Mouse (Mus musculus): ENCODE results near the gene Olfr213. TPM values are rescaled to one million over a fixed set of nuclear protein-coding genes. Genes with fewer than 3 reads are reported as not detected.
A peak's percentile ranks its signal among the peaks of the same experiment; 100 is the strongest.

The Olfr213 gene
- polyA plus RNA-seq, 2 experiments, result not detected

- H3K36me3 ChIP-seq (replicated peaks; ENCODE audit: control insufficient read depth, insufficient read depth, low read depth), result no peaks in the 10 kb centered on the region
- peak; percentile 17 to 27 (median 26) for DNase-seq (ENCODE audit: low read depth in 3 of 3, low spot score in 3 of 3)
- H3K4me1 ChIP-seq (replicated peaks; ENCODE audit: control insufficient read depth in 2 of 2, insufficient read depth in 2 of 2, low read length in 1 of 2), result no peaks in the 10 kb centered on the region
- WGBS (ENCODE audit: insufficient replicate concordance), result 21% methylated on average over 3 of the region's 3 CpGs
- no peak overlapping the region for H3K9ac ChIP-seq (replicated peaks)
- H3K4me3 ChIP-seq (ENCODE audit: insufficient read depth in 1 of 2, low read depth in 2 of 2, low read length in 2 of 2), result no peak overlapping the region
- TF ChIP-seq CTCF (IDR thresholded peaks at IDR 0.05; ENCODE audit: low read depth) (peak; percentile 70), EP300 (IDR thresholded peaks at IDR 0.05; ENCODE audit: low read depth) (no peak)
- no peak overlapping the region for H3K4me2 ChIP-seq (ENCODE audit: low read depth)
- no peak overlapping the region for H3K27ac ChIP-seq
- no peaks in the 10 kb centered on the region for H3K9me3 ChIP-seq (ENCODE audit: control insufficient read depth, low read length)
- no peak for ATAC-seq (ENCODE audit: insufficient read depth)
- H3K27me3 ChIP-seq (ENCODE audit: control insufficient read depth, insufficient read depth, low read length), result no peaks in the 10 kb centered on the region
Measured at GRCm38 (mm10) chr6:116569834-116570233, 31.6 kb downstream of the Olfr213 start.

GRCm38 (mm10) chr6:116584095-116584494 lies 45.8 kb downstream of the Olfr213 start, which contains the start of gene Olfr215:
Gene Olfr215, minus strand, starts transcription at chr6:116584195.
- Histone ChIP-seq H3K4me1 (replicated peaks; ENCODE audit: control insufficient read depth in 2 of 2, insufficient read depth in 2 of 2, low read length in 1 of 2) (no peaks in the 10 kb centered on the region), H3K9ac (replicated peaks) (no peak within 1 kb of the TSS), H3K27me3 (ENCODE audit: control insufficient read depth, insufficient read depth, low read length) (no peaks in the 10 kb centered on the region), H3K4me3 (ENCODE audit: insufficient read depth in 1 of 2, low read depth in 2 of 2, low read length in 2 of 2) (no peak within 1 kb of the TSS), H3K36me3 (replicated peaks; ENCODE audit: control insufficient read depth, insufficient read depth, low read depth) (no peaks in the 10 kb centered on the region), H3K4me2 (ENCODE audit: low read depth) (no peak within 1 kb of the TSS), H3K9me3 (ENCODE audit: control insufficient read depth, low read length) (no peaks in the 10 kb centered on the region), H3K27ac (no peak within 1 kb of the TSS)
- ATAC-seq (ENCODE audit: insufficient read depth), result no peak
- TF ChIP-seq CTCF (IDR thresholded peaks at IDR 0.05; ENCODE audit: low read depth) (no peak), EP300 (IDR thresholded peaks at IDR 0.05; ENCODE audit: low read depth) (no peak)
- 62% methylated on average over 4 of the region's 4 CpGs for WGBS (ENCODE audit: insufficient replicate concordance)
- DNase-seq (ENCODE audit: low read depth in 3 of 3, low spot score in 3 of 3), result no peak

Other genes starting within 250 kb of the Olfr213 start
- 82.4 and 96.1 TPM in 2 replicates for gene March8, start 200.4 kb upstream of the Olfr213 start, polyA plus RNA-seq (2012; rRNA removed)
- 80.1 and 89.8 TPM in 2 replicates for gene March8, start 200.4 kb upstream of the Olfr213 start, polyA plus RNA-seq (2014; fragmentation: Nextera tagmentation; extraction: Ambion mirVana)
- 0.81 and 1.6 TPM in 2 replicates for gene Alox5, start 77.3 kb upstream of the Olfr213 start, polyA plus RNA-seq (2012; rRNA removed)
- 1.8 and 2.4 TPM in 2 replicates for gene Alox5, start 77.3 kb upstream of the Olfr213 start, polyA plus RNA-seq (2014; fragmentation: Nextera tagmentation; extraction: Ambion mirVana)
- gene Olfr211, start 49.4 kb upstream of the Olfr213 start, polyA plus RNA-seq (2012; rRNA removed), result not detected in 2 replicates
- not detected in 2 replicates for gene Olfr211, start 49.4 kb upstream of the Olfr213 start, polyA plus RNA-seq (2014; fragmentation: Nextera tagmentation; extraction: Ambion mirVana)
- 0.01 TPM in 1 of 2 replicates, not detected in the other for gene Olfr212, start 31.9 kb upstream of the Olfr213 start, polyA plus RNA-seq (2012; rRNA removed)
- gene Olfr212, start 31.9 kb upstream of the Olfr213 start, polyA plus RNA-seq (2014; fragmentation: Nextera tagmentation; extraction: Ambion mirVana), result not detected in 2 replicates
- gene Gm5580, start 12.7 kb downstream of the Olfr213 start, polyA plus RNA-seq (2012; rRNA removed), result 0.04 TPM in 1 of 2 replicates, not detected in the other
- 0.19 and 0.21 TPM in 2 replicates for gene Gm5580, start 12.7 kb downstream of the Olfr213 start, polyA plus RNA-seq (2014; fragmentation: Nextera tagmentation; extraction: Ambion mirVana)
- not detected in 2 replicates for gene Olfr214, start 15.8 kb downstream of the Olfr213 start, polyA plus RNA-seq (2012; rRNA removed)
- gene Olfr214, start 15.8 kb downstream of the Olfr213 start, polyA plus RNA-seq (2014; fragmentation: Nextera tagmentation; extraction: Ambion mirVana), result not detected in 2 replicates
- gene Olfr215, start 45.7 kb downstream of the Olfr213 start, polyA plus RNA-seq (2012; rRNA removed), result not detected in 2 replicates
- not detected in 2 replicates for gene Olfr215, start 45.7 kb downstream of the Olfr213 start, polyA plus RNA-seq (2014; fragmentation: Nextera tagmentation; extraction: Ambion mirVana)
- 9.0 and 10.9 TPM in 2 replicates for gene Zfp422, start 90.5 kb downstream of the Olfr213 start, polyA plus RNA-seq (2012; rRNA removed)
- 21.2 TPM in 2 replicates for gene Zfp422, start 90.5 kb downstream of the Olfr213 start, polyA plus RNA-seq (2014; fragmentation: Nextera tagmentation; extraction: Ambion mirVana)
- gene Depp1, start 112.2 kb downstream of the Olfr213 start, polyA plus RNA-seq (2012; rRNA removed), result 3.3 and 14.3 TPM in 2 replicates
- gene Depp1, start 112.2 kb downstream of the Olfr213 start, polyA plus RNA-seq (2014; fragmentation: Nextera tagmentation; extraction: Ambion mirVana), result 6.3 and 9.4 TPM in 2 replicates
- gene Rassf4, start 135.5 kb downstream of the Olfr213 start, polyA plus RNA-seq (2012; rRNA removed), result 1.5 and 1.9 TPM in 2 replicates
- 5.7 and 6.7 TPM in 2 replicates for gene Rassf4, start 135.5 kb downstream of the Olfr213 start, polyA plus RNA-seq (2014; fragmentation: Nextera tagmentation; extraction: Ambion mirVana)
- under 0.01 and 0.01 TPM in 2 replicates for gene Tmem72, start 178.5 kb downstream of the Olfr213 start, polyA plus RNA-seq (2012; rRNA removed)
- gene Tmem72, start 178.5 kb downstream of the Olfr213 start, polyA plus RNA-seq (2014; fragmentation: Nextera tagmentation; extraction: Ambion mirVana), result under 0.01 TPM in 1 of 2 replicates, not detected in the other